Mouse (Mus musculus): ENCODE results near the gene Lcat. TPM values are rescaled to one million over a fixed set of nuclear protein-coding genes. Genes with fewer than 3 reads are reported as not detected.
A peak's percentile ranks its signal among the peaks of the same experiment; 100 is the strongest.

The Lcat gene
- total RNA-seq, 2 experiments from 2014 or later = 37.6 to 40.6 TPM

- peak overlapping the region; percentile 62 for H3K4me3 ChIP-seq
- no peak for DNase-seq (ENCODE audit: low spot score in 2 of 2)
- peak overlapping the region; percentile 85 for H3K27ac ChIP-seq
Observed at GRCm38 (mm10) chr8:105965266-105965904, 22.2 kb upstream of the Lcat start.

GRCm38 (mm10) chr8:105964506-105965265, 21.5 kb upstream of the Lcat start:
- DNase-seq (ENCODE audit: low spot score in 2 of 2) = no peak
- Histone ChIP-seq H3K4me3 (peak overlapping the region; percentile 62), H3K27ac (no peak overlapping the region)
- TF ChIP-seq CTCF (conservative IDR thresholded peaks at IDR 0.05) = no peak

More at GRCm38 (mm10) chr8:105965266-105965904, 22.2 kb upstream of the Lcat start:
- no peak for TF ChIP-seq CTCF (conservative IDR thresholded peaks at IDR 0.05)

- TF ChIP-seq CTCF (conservative IDR thresholded peaks at IDR 0.05) = no peak
- no peak for DNase-seq (ENCODE audit: low spot score in 2 of 2)
- no peak overlapping the region for H3K4me3 ChIP-seq
Observed at GRCm38 (mm10) chr8:105961536-105961935, 18.4 kb upstream of the Lcat start.

DNA sequence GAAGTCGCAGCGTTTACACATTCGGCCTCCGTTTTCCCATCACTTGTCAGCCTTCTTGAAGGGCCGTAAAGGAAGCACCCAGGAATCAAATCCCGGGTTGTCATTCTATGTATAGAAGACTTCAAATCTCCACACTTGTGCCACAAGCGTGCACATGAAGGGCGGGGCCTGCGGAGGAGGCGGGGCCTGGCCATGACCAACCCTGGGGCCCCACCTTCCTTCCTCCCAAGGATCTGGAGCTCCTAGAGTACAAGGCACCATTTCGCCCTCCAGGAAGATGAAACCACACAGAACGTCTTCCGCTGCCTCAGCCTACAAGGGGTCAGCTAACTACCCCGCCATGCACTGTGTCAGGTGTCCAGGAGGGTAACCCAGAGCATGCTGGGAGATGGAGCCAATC, 17.9 kb upstream of the Lcat start:
- no peak for TF ChIP-seq CTCF (conservative IDR thresholded peaks at IDR 0.05)
- Histone ChIP-seq H3K27ac (no peak overlapping the region), H3K4me3 (no peak overlapping the region)
- no peak for DNase-seq (ENCODE audit: low spot score in 2 of 2)

More at GRCm38 (mm10) chr8:105961536-105961935, 18.4 kb upstream of the Lcat start:
- no peak overlapping the region for H3K27ac ChIP-seq

- TF ChIP-seq CTCF (conservative IDR thresholded peaks at IDR 0.05) = no peak
- no peak overlapping the region for H3K27ac ChIP-seq
- H3K4me3 ChIP-seq = no peak overlapping the region
- no peak for DNase-seq (ENCODE audit: low spot score in 2 of 2)
Observed at GRCm38 (mm10) chr8:105959350-105959749, 16.2 kb upstream of the Lcat start.

DNA sequence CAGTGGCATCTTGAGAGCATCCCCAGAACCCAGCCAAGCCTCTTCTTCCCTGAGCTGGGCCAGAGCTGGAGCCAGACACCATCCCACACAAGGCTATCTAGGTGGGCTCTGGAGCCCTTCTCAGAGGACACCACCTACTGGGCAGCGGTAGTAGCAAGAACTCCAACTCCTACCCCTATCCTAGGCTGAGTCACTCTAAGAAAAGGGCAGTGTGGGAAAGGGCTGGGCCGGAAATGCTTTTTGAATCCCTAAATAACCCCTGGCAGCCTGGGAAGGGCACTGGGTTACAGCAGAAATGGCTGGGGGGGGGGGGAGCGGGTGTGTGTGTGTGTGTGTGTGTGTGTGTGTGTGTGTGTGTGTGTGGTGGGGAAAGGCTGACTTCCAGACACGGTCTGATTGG, 14.6 kb upstream of the Lcat start:
- peak; percentile 51 for TF ChIP-seq CTCF (conservative IDR thresholded peaks at IDR 0.05)
- Histone ChIP-seq H3K27ac (0 out of 2 replicates have a peak overlapping the region, but pooled peaks have one; percentile 14), H3K4me3 (no peak overlapping the region)
- no peak for DNase-seq (ENCODE audit: low spot score in 2 of 2)

- no peak for TF ChIP-seq CTCF (conservative IDR thresholded peaks at IDR 0.05)
- DNase-seq (ENCODE audit: low spot score in 2 of 2) = no peak
- H3K4me3 ChIP-seq = no peak overlapping the region
- H3K27ac ChIP-seq = no peak overlapping the region
Observed at GRCm38 (mm10) chr8:105956556-105956955, 13.4 kb upstream of the Lcat start.

GRCm38 (mm10) chr8:105951057-105951659, 8.0 kb upstream of the Lcat start:
- peak; percentile 49 to 67 for DNase-seq (ENCODE audit: low spot score in 2 of 2)
- no peak for TF ChIP-seq CTCF (conservative IDR thresholded peaks at IDR 0.05)
- H3K27ac ChIP-seq = peak overlapping the region; percentile 84

GRCm38 (mm10) chr8:105949350-105949749, 6.2 kb upstream of the Lcat start:
- TF ChIP-seq CTCF (conservative IDR thresholded peaks at IDR 0.05) = no peak
- H3K27ac ChIP-seq = peak overlapping the region; percentile 80
- peak in 1 of 2 experiments; percentile 43 for DNase-seq (ENCODE audit: low spot score in 2 of 2)
- H3K4me3 ChIP-seq = no peak overlapping the region

More at GRCm38 (mm10) chr8:105951057-105951659, 8.0 kb upstream of the Lcat start:
- H3K4me3 ChIP-seq = no peak overlapping the region

GRCm38 (mm10) chr8:105942542-105942941, 640 bp downstream of the Lcat start:
- H3K4me3 ChIP-seq = peak overlapping the region; percentile 27; the same call in 1 of the 2 replicates
- TF ChIP-seq CTCF (conservative IDR thresholded peaks at IDR 0.05) = no peak
- DNase-seq (ENCODE audit: low spot score in 2 of 2) = no peak
- peak overlapping the region; percentile 77 for H3K27ac ChIP-seq

DNA sequence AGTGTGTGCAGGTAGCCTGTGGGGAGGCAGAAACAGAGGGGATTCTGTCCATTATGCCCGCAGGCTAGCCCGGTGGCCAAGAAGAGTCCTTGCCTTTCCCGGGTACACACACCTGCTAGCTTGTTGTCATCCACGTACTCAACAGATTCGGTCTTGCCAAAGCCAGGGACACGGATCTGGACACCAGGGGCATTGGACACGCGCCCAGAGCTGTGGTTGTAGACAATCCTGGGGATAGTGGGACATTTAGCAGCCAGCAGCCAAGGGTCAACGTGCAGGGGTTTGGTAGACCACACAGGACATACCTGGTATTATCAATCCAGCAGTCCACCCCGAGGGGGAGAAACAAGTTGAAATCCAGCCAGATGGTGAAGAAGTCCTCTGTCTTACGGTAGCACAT, 1.2 kb downstream of the Lcat start:
- no peak for TF ChIP-seq CTCF (conservative IDR thresholded peaks at IDR 0.05)
- H3K27ac ChIP-seq = peak overlapping the region; percentile 77; the same call in 1 of the 2 replicates
- H3K4me3 ChIP-seq = no peak overlapping the region; the same call in 1 of the 2 replicates
- no peak for DNase-seq (ENCODE audit: low spot score in 2 of 2)

DNA sequence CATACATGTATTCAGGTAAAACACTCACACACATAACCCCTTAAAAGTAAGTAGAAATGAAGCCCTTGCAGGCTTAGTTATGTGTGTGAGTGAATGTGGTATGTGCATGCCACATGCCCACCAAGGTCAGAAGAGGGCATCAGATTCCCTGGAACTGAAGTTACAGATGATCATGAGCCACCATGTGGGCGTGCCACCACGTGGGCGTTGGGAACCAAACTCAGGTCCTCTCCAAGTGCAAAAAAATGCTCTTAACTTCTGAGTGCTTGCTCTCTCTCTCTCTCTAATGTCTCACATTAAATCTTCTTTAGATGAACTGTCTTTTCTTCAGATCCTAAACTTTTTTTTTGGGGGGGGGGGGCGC, 4.9 kb downstream of the Lcat start, which contains the start of gene Psmb10:
Gene Psmb10 (minus strand): TSS at position 139 of the 364 bp plus-strand sequence.
- Histone ChIP-seq H3K27ac (peak within 1 kb of the TSS; percentile 92), H3K4me3 (peak within 1 kb of the TSS; percentile 88)
- no peak for DNase-seq (ENCODE audit: low spot score in 2 of 2)
- TF ChIP-seq CTCF (conservative IDR thresholded peaks at IDR 0.05) = peak; percentile 29

Measured in layer of hippocampus, adult 2 months (tissue).